Mouse (Mus musculus) layer of hippocampus, adult 8-10 months (tissue): ENCODE results near the gene Kcnj16. TPM values are rescaled to one million over a fixed set of nuclear protein-coding genes. Genes with fewer than 3 reads are reported as not detected.

Experiments
- DNase-seq, 2 experiments: peaks; one replicate each; pipeline ENCODE4 v3.0.0; 2022; ENCODE audit warnings: low spot score in 2 of 2
- total RNA-seq, 4 experiments: library from RNA; stranded (reverse); gene quantifications; 2 replicates each; pipeline ENCODE4 v1.2.4; 2022

Gene Kcnj16
- total RNA-seq, 4 experiments from 2014 or later = 15.7 to 25.5 (median 21.7) TPM

DNA sequence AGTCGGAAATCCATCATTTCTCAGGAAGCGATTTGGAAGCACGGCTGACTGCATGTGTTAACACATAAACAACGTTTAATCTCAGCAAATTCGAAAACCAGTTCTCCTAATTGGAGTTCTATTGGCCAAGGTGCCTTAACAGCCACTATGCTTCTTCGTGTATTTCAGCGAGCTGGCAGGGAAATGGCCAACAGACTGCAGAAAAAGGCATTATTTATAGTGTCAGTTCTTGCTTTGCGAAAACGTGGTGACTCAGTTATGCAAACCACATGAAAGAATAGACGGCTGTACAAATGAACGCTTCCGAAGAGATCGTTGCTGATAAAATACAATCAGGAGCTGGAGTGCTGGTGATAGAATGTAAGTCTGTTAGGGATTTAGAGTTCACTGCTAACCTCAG lies 88.2 kb downstream of the Kcnj16 start:
- peak in 1 of 2 experiments; percentile 36 for DNase-seq

DNA sequence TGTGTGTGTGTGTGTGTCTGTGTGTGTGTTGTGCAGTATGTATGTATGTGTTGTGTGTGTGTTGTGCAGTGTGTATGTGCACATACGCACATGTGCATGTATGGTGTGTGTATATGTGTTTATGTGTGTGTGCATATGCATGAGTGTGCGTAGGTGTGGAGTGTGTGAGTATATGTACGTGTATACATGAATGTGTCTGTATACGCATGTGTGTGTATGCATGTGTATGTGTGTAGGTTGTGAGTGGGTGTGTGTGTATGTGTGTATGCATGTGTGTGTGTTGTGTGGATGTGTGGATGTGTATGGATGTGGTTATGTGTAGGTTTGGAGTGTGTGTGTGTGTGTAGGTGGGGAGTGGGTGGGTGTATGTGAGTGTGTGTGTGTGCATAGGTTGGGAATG lies 89.6 kb downstream of the Kcnj16 start:
- DNase-seq = no peak

DNA sequence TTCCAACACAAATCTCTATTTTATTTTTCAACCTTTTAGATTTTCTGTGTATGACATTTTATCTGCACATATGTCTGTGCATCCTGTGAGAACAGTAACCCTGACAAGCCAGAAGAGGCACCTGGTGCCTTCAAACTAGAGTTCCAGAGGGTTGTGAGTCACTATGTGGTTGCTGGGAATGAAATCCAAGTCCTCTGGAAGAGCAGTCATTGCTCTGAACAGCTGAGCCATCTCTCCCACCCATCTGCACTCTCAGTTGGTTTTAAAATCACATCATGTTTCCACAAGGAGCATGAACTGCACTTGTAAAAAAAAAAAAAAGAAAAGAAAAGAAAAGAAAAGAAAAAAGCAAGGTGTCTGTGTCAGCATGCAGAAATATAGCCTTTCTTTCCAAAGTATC lies 91.6 kb downstream of the Kcnj16 start:
- DNase-seq = no peak

DNA sequence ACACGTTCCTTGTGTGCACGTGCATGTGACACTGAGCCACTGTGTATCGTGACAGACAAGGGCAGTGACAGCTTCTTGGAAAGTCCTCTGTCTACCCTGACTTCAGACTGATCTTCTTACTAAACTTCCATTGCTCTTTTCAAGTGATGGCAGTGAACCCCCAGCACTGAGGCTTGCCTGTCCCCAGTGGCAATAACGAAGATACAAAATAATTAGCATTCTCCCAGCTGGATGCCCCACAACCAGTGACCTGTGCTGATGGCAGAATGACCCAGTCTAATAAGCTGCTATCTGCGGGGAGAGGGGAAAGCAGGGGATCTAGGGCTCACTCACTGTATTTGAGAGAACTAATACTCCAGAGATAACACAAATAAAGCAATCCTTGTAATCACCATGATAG lies 92.4 kb downstream of the Kcnj16 start:
- no peak for DNase-seq

DNA sequence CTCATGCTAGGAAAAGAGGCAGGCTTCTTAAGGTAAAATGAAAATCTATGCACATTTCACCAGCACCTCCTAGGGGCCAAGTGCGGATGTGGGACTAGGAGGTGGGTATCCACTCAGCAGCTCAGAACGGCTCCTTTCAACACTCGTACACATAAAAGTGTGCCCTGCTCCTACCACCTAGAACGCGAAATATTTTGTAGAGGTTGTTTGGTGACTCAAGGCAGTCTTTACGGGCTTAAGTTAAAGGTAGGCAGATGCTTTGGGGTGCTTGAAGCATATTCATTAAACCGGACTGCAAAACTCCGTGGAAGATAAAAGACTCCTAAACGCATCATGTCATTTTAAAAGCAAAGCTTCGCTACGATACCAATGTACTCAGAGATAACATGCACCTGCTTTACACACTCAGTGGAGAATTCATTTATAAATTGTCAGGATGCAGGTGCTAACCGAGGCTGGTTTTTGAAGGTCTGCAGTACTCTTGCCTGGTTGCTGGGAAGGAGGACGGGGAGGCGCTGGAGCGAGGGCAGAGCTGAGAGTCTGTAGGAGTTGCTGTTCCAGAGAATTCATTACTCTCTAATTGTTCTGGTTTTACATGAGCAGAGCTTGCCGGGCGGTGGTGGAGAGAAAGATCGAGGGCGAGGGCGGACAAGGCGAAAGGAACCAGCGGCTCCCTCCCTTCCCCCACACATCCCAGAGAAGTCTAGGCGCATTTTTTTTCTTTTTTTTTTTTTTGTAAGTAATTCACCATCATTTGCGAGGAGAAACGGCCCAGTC lies 97.1 kb downstream of the Kcnj16 start:
- DNase-seq = peak; percentile 28 to 37

DNA sequence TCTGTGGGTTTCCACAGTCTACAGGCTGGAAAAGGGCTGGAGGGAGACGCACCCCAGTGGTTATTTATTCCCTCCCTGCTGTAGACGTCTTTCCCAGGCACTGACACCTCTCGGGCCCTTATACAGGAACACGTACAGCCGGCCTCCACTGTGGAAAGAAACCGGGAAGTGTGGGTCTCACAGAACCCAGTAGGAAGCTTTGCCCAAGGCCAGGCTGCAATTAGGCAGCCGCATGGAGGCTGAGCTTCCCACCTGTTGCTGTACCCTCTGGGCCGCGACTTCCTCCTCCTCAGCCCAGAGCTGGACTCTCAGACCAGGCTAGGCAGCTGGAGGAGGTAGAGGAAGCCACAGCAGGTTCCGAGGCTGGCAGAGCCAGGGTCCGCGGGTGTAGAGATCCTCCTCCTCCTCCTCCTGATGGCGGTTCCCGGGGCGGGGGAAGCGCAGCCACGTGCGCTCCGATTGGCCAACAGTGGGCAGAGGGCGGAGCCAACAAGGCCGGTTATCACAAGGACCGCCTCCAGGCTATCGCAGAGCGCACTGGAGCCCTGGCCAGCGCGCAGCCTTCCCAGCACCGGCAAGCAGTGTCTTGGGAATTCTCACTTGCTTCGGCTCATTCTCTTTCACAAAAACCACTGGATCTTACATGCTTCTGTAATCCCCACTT lies 97.9 kb downstream of the Kcnj16 start, which contains the start of gene Kcnj2:
Gene Kcnj2, plus strand, starts transcription at position 530 of the 664 bp plus-strand sequence.
- DNase-seq = peak; percentile 91

DNA sequence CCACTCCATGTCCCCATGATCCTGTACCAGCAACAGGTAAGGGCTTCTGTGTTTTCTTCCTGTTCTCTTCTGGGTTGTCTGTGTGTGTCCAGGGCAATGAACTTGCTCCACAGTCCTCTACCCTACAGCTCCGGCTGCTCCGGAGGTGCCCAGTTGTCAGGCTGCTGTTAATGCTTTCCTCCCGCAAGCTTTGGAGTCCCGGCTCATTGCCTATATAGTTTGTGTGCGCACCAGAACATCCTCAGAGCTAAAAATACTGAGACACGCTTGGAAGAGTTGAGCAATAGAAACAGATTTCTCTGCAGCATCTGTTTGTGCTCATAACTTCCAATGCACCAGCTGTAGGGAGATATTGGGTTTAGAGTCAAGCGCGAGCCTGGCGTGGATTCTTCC lies 98.5 kb downstream of the Kcnj16 start:
- peak; percentile 20 to 21 for DNase-seq

DNA sequence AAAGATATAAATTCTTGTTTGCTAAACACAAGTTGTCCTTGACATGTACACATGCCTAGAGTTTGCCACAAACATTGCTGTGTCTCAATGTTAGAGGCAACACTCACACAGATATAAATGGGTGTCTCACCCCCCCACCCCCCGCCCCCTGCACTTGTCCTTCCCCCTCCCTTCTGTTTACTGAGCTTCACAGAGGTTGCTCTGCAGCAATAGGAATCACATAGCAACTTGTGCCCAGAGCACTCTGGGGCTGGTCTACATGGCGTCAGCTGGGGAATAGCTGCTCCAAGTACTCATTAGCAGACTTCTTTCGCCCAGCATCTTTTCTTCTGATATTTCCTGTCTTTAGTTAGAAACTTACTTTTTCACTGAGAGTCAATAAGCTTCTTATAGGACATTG lies 100.0 kb downstream of the Kcnj16 start:
- DNase-seq = no peak

DNA sequence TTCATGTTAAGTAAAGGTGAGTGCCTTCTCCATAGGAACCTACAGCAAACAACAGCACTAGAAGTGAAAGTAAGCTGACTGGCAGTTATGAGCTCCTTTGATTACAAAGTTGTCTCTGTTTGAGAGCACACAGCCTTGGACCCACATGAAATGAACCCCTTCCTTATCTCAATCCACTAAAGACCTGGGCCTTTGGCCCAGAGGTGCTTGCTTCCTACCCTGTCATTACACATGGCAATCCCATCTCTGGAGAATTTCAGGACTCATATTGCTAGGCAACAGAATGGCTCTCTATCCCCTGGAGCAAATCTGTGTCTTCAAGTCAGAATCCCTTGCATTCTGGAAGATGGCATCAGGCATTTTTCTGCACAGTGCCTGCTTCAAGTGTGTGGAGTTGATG lies 102.6 kb downstream of the Kcnj16 start:
- no peak for DNase-seq

DNA sequence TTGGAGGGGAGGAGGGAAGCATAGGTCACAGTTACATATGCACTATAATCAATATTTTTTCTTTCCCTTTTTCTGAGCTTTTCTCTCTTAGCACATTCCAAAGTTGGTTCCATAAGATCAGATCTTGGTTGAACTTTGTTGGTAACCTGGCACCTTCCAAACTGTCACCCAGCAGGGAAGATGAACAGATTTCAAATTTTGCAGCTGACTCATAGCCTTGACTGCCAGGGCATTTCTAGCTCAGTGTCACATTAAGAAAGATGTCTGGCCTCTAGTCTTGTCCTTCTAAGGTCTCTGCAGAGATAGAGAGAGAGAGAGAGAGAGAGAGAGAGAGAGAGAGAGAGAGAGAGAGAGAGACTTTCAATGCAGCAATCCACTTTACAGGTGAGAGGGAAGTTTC lies 106.3 kb downstream of the Kcnj16 start:
- no peak for DNase-seq

Other genes with a start within 250 kb of the Kcnj16 start
- 10 to 100 TPM in 2 of 4 experiments, 1 to 10 TPM in 2; 8.8 to 22.7 (median 15.4) TPM for gene Kcnj2, start 98.1 kb downstream of the Kcnj16 start, total RNA-seq